Mouse (Mus musculus) liver, embryonic 16.5 days (tissue): ENCODE data around the gene Foxo3. TPM values are rescaled to one million over a fixed set of nuclear protein-coding genes. Genes with fewer than 3 reads are reported as not detected.

Source experiments
- ATAC-seq: fragments of 200-750 bp; cut with Nextera tagmentation; 2 replicates; pipeline ENCODE4 v1.8.0; 2017; ENCODE audit warnings: low read depth, mild to moderate bottlenecking, moderate number of reproducible peaks, moderate library complexity
- H3K27ac ChIP-seq: fragments of 300-500 bp; sonication (generic); 2 replicates; pipeline ENCODE4 v1.5.1; 2014; ENCODE audit warnings: mild to moderate bottlenecking, low read length
- H3K27me3 ChIP-seq: fragments of 300-500 bp; sonication (generic); 2 replicates; pipeline ENCODE4 v1.6.1; 2014; ENCODE audit warnings: low read depth, low read length, mixed read lengths; ENCODE audit not compliant: control insufficient read depth, insufficient read depth
- H3K36me3 ChIP-seq: fragments of 300-500 bp; sonication (generic); 2 replicates; pipeline ENCODE4 v1.6.1; 2014; ENCODE audit warnings: mild to moderate bottlenecking; ENCODE audit not compliant: control insufficient read depth, insufficient read depth
- H3K4me1 ChIP-seq: fragments of 300-500 bp; sonication (generic); 2 replicates; pipeline ENCODE4 v1.6.1; 2014; ENCODE audit warnings: low read depth, low read length, mixed read lengths; ENCODE audit not compliant: control insufficient read depth
- H3K4me2 ChIP-seq: fragments of 300-500 bp; sonication (generic); 2 replicates; pipeline ENCODE4 v1.6.1; 2014; ENCODE audit warnings: low read depth, low read length, mixed read lengths
- H3K4me3 ChIP-seq: fragments of 300-500 bp; sonication (generic); 2 replicates; pipeline ENCODE4 v1.5.1; 2014; ENCODE audit warnings: low read depth, mild to moderate bottlenecking, low read length
- H3K9ac ChIP-seq: fragments of 300-500 bp; sonication (generic); 2 replicates; pipeline ENCODE4 v1.6.1; 2014; ENCODE audit warnings: low read depth, low read length
- H3K9me3 ChIP-seq: fragments of 300-500 bp; sonication (generic); replicated peaks from 2 replicates; pipeline ENCODE4 v1.6.1; 2016; ENCODE audit warnings: low read length; ENCODE audit not compliant: control insufficient read depth
- WGBS: fragments of 180-500 bp; shearing (Covaris S2); extraction: QIAGEN DNeasy Blood & Tissue Kit; methylation state at CpG from one replicate; pipeline ENCODE4 v1.1.7; 2014; ENCODE audit not compliant: insufficient replicate concordance; 5-methylcytosine and 5-hydroxymethylcytosine counted together
- polyA plus RNA-seq: library from polyadenylated mRNA; unstranded; fragments of >200 nt; fragmentation: Nextera tagmentation; extraction: Ambion mirVana; gene quantifications from 2 replicates; pipeline ENCODE4 v1.2.1, GENCODE M21; 2015

The Foxo3 gene
- polyA plus RNA-seq, 1 experiment from 2014 or later: 13.7 TPM

DNA sequence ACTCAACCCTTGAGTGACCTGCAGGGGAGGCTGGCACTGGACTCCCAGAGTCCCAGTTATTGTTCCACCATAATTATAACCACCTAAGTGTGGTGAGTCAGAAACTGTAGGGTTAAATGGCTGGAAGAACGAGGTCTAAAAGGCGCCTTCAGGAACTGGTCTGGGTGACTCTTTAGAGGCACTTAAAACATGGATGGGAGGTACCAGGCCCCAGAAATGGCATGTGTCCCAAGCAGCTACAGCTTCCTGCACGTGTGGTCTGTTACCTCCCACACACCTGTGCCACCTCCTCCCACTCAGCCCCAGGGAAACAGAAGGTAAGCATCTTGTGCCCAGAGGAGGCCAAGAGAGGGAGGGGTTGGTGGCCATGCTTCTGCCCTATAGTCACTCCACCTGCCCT is 128.2 kb downstream of the Foxo3 start:
- Histone ChIP-seq H3K27ac (no peak overlapping the region), H3K27me3 (no peaks in the 10 kb centered on the region), H3K36me3 (no peaks in the 10 kb centered on the region), H3K4me3 (no peak overlapping the region), H3K9ac (no peak overlapping the region), H3K4me2 (no peak overlapping the region), H3K4me1 (no peaks in the 10 kb centered on the region; the same call in 1 of the 2 replicates), H3K9me3 (no peaks in the 10 kb centered on the region)
- ATAC-seq: no peak
- WGBS: 49% methylated on average over 3 of the region's 3 CpGs

DNA sequence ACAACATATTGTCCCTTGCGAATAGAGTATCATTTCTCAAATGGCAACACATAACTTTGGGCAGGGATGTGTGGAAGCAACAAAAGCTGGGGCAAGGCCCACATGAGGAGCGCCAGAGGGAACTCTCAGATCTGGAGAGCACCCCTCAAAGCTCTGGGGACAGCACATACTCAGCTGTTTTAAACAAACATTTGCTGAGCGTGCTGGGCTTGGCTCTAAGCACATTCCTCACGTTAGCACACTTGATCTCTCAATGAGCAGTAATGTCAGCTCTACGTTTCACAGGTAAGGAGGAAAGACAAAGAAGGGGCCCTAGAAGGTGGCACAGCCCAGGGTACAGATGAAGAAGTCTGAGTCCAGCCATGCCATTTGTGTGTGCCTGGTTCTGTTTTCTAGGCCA is 131.3 kb downstream of the Foxo3 start:
- Histone ChIP-seq H3K36me3 (no peaks in the 10 kb centered on the region), H3K4me1 (no peaks in the 10 kb centered on the region; the same call in 1 of the 2 replicates), H3K9me3 (no peaks in the 10 kb centered on the region), H3K4me3 (no peak overlapping the region), H3K4me2 (no peak overlapping the region), H3K9ac (no peak overlapping the region), H3K27ac (no peak overlapping the region), H3K27me3 (no peaks in the 10 kb centered on the region)
- WGBS: 66% methylated on average over 5 of the region's 5 CpGs
- ATAC-seq: no peak

DNA sequence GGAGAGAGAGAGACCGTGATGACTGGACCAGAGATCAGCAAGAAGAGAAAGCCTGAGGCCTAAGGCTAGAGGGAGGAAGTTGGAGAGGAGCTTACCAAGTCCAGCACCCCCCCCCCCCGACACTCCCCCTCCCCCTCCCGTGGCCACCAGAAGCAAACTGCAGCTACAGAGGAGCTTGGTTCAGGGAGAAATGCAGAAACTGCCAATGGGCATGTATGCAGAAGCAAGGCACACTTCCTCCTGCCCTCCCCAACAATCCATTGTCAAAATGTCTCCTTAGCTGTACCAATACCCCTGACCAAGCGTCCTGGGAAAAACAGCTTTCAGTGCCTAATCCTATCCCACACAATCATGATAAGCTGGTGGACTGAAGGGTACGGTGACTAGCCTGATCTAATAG is 131.8 kb downstream of the Foxo3 start:
- Histone ChIP-seq H3K4me3 (no peak overlapping the region), H3K9me3 (no peaks in the 10 kb centered on the region), H3K36me3 (no peaks in the 10 kb centered on the region), H3K4me1 (no peaks in the 10 kb centered on the region; the same call in 1 of the 2 replicates), H3K27me3 (no peaks in the 10 kb centered on the region), H3K4me2 (no peak overlapping the region), H3K9ac (no peak overlapping the region), H3K27ac (no peak overlapping the region)
- ATAC-seq: no peak
- 25% methylated on average over 5 of the region's 5 CpGs for WGBS

DNA sequence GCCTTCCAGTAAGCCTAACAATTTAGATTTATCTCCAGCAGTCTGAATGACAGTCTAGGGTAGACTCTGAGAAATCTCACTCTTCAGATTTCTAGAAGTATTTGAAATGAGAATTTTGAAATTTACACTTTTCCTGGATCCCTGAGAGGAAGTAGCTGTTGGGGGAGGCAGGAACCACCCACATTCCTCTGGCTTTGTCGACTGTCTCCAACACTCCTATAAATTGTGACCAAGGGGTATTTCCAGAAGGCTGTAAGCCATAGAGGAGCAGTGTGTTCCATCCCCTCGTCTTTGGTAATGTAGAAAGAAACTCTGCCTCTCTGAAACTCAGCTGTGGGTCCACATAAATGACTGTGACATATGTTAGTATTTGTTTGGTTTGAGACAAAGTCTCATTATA is 132.4 kb downstream of the Foxo3 start:
- Histone ChIP-seq H3K27me3 (no peaks in the 10 kb centered on the region), H3K4me3 (no peak overlapping the region), H3K4me1 (no peaks in the 10 kb centered on the region; the same call in 1 of the 2 replicates), H3K27ac (no peak overlapping the region), H3K4me2 (no peak overlapping the region), H3K36me3 (no peaks in the 10 kb centered on the region), H3K9me3 (no peaks in the 10 kb centered on the region), H3K9ac (no peak overlapping the region)
- ATAC-seq: no peak
- WGBS: 25% methylated on average over 2 of the region's 2 CpGs

DNA sequence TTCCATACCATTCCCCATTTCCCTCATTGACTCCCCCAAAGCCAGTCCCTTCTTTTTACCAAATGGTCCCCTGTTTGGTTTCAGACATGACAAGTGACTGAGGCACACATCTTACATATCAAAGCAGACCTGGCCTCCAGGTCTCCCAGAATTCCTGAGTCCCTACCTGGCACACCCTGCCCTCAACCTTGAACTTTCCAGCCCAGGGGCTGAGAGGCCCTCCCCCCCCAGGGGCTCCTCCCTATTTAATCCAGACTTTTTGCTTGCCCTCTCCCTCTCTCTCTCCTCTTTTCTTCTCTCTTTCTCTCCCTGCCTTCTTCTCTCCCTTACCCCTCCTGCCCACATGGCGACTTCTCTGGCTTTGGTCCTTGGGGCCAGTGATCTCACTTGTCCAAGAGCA is 133.8 kb downstream of the Foxo3 start:
- Histone ChIP-seq H3K4me1 (no peaks in the 10 kb centered on the region; the same call in 1 of the 2 replicates), H3K9me3 (no peaks in the 10 kb centered on the region), H3K27ac (no peak overlapping the region), H3K27me3 (no peaks in the 10 kb centered on the region), H3K4me3 (no peak overlapping the region), H3K36me3 (no peaks in the 10 kb centered on the region), H3K4me2 (no peak overlapping the region), H3K9ac (no peak overlapping the region)
- 54% methylated on average over 1 of the region's 1 CpGs for WGBS
- ATAC-seq: no peak

DNA sequence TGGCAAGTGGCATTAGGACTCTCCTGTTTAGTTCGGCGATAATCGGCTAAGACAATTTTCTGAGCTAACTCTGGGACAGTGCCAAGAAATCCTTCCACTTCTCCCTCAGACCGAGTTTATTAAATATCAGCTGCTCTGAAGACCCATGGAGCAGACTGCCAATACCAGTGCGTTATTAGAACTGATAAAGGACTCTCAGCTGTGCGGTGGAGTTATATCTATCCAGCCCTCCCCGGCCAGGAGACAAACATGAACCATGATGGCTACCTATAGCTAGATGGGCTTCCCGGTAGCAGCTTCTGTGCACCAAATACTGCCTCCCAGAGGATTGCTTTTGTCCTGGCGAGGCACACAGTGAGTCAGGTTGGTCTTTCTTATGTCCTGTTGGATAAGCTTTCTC is 134.5 kb downstream of the Foxo3 start:
- 52% methylated on average over 9 of the region's 9 CpGs for WGBS
- Histone ChIP-seq H3K27me3 (no peaks in the 10 kb centered on the region), H3K36me3 (no peaks in the 10 kb centered on the region)

DNA sequence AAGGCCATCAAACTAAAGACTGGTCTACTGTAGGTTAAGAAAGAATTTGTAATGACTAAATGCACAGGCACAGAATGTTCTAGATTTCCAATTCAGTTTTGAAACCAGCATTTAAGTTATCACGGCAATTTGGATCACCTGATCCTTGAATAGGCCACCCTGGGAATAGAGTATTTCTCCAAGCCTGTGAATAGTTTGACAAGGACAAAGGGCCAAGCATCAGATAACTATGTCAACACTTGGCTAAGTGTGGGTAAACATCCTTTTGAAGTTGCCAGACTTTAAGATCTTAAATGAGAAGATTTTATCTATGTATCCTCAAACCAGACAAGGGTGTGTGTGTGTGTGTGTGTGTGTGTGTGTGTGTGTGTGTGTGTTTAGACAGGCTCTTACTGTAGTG is 136.8 kb downstream of the Foxo3 start:
- Histone ChIP-seq H3K4me1 (no peaks in the 10 kb centered on the region), H3K36me3 (no peaks in the 10 kb centered on the region)

More for the DNA sequence above, 134.5 kb downstream of the Foxo3 start:
- no peak overlapping the region for H3K4me3 ChIP-seq
- no peak overlapping the region for H3K27ac ChIP-seq
- H3K4me2 ChIP-seq: no peak overlapping the region
- no peak for ATAC-seq
- H3K4me1 ChIP-seq: no peaks in the 10 kb centered on the region; the same call in 1 of the 2 replicates
- H3K9me3 ChIP-seq: no peaks in the 10 kb centered on the region
- no peak overlapping the region for H3K9ac ChIP-seq

DNA sequence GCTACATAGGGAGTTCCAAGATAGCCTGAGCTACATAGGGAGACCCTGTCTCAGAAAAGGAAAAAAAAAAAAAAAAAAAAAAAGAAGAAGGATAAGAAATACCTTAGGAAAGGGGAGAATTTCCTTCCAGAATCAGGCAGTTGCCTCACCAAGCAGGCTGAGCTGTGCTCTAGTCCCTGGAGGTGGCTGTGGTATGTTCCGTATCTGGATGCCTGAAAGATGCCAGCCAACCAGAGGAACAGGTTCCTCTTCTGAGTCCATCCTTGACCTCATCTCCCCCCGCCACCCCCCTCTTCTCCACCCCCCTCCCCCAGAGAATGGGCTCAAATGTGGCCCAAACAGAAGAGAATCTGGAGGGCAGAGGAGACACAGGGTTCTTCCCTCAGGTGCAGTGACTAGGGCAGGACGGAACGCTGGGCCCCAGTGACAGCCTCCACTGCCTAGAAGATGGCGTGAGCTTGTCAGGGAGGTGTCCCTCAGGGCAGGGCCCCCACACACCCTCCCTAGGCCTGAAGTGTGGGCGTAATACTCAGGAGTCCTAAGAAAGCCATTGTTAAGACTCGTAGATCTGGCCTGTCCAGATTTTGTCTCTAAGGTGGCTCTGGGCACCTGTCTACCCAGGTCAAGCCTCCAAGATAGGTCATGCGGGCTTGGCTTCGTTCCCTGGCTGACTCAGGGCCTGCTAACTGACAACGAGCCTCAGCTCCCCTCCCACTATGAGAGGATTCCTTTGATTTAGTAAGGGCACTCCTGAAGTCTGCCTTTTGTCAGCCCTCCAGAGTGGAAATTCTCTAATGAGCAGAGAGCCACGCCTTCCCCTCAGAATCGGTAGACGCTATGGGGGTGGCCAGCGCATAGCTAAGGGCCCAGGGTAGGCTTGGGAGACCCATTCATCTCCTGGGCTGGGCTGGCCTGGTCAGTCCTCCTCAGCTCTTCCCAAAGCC is 141.5 kb downstream of the Foxo3 start:
- Histone ChIP-seq H3K27me3 (no peaks in the 10 kb centered on the region), H3K36me3 (no peaks in the 10 kb centered on the region), H3K4me3 (no peak overlapping the region), H3K27ac (no peak overlapping the region), H3K4me2 (no peak overlapping the region), H3K4me1 (no peaks in the 10 kb centered on the region), H3K9me3 (no peaks in the 10 kb centered on the region), H3K9ac (no peak overlapping the region)
- no peak for ATAC-seq
- 74% methylated on average over 14 of the region's 14 CpGs for WGBS

More for the DNA sequence above, 136.8 kb downstream of the Foxo3 start:
- H3K9ac ChIP-seq: no peak overlapping the region
- no peak for ATAC-seq
- H3K4me3 ChIP-seq: no peak overlapping the region
- no peaks in the 10 kb centered on the region for H3K9me3 ChIP-seq
- WGBS: 68% methylated on average over 1 of the region's 1 CpGs
- H3K27me3 ChIP-seq: no peaks in the 10 kb centered on the region
- no peak overlapping the region for H3K4me2 ChIP-seq
- H3K27ac ChIP-seq: no peak overlapping the region
